Mouse (Mus musculus) neural tube, embryonic 12.5 days (tissue): ENCODE measurements around the gene Ptprm. TPM values are rescaled to one million over a fixed set of nuclear protein-coding genes. Genes with fewer than 3 reads are reported as not detected.
A peak's percentile ranks its signal among the peaks of the same experiment; 100 is the strongest.

Source experiments
- ATAC-seq: fragments of 200-750 bp; cut with Nextera tagmentation; 2 replicates; pipeline ENCODE4 v1.8.0; 2017; ENCODE audit warnings: low read depth, mild to moderate bottlenecking, moderate TSS enrichment, moderate library complexity; ENCODE audit not compliant: low FRiP score
- H3K27ac ChIP-seq: fragments of 300-500 bp; sonication (generic); 2 replicates; pipeline ENCODE4 v1.5.1; 2016
- H3K27me3 ChIP-seq: fragments of 300-500 bp; sonication (generic); replicated peaks from 2 replicates; pipeline ENCODE4 v1.6.1; 2016; ENCODE audit warnings: mild to moderate bottlenecking
- H3K36me3 ChIP-seq: fragments of 300-500 bp; sonication (generic); 2 replicates; pipeline ENCODE4 v1.6.1; 2016; ENCODE audit warnings: mild to moderate bottlenecking
- H3K4me1 ChIP-seq: fragments of 300-500 bp; sonication (generic); 2 replicates; pipeline ENCODE4 v1.6.1; 2016
- H3K4me2 ChIP-seq: fragments of 300-500 bp; sonication (generic); replicated peaks from 2 replicates; pipeline ENCODE4 v1.6.1; 2016; ENCODE audit warnings: mild to moderate bottlenecking
- H3K4me3 ChIP-seq: fragments of 300-500 bp; sonication (generic); 2 replicates; pipeline ENCODE4 v1.5.1; 2016
- H3K9ac ChIP-seq: fragments of 300-500 bp; sonication (generic); 2 replicates; pipeline ENCODE4 v1.6.1; 2016; ENCODE audit warnings: mild to moderate bottlenecking
- H3K9me3 ChIP-seq: fragments of 300-500 bp; sonication (generic); 2 replicates; pipeline ENCODE4 v1.6.1; 2016; ENCODE audit warnings: mild to moderate bottlenecking
- WGBS: fragments of 180-500 bp; shearing (Covaris S2); methylation state at CpG from one replicate; pipeline ENCODE4 v1.1.7; 2016; 5-methylcytosine and 5-hydroxymethylcytosine counted together
- polyA plus RNA-seq: library from polyadenylated mRNA; unstranded; fragments of >200 nt; fragmentation: Nextera tagmentation; extraction: Ambion mirVana; gene quantifications from 2 replicates; pipeline ENCODE4 v1.2.1, GENCODE M21; 2016

Gene Ptprm
- polyA plus RNA-seq, 1 experiment from 2014 or later = 15.6 TPM

DNA sequence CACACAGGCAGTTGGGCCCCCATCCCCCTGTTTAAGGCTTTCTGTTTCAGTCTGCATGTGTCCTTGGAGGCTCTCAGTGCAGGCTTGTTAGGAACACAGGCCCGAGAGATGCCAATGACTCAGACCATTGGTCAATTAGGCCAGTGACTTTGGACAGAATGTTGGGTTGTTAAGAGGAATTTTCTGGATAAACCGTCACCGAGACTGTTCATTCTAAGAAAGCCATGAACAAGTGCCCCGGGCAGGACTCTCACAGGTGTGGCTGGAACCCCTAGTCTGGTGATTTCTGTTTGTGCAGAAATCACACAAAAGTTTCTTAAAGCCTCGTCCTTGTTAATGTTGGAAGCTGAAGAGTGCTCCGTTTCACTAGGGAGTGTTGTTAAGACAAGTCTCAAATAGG, 615.9 kb downstream of the Ptprm start:
- Histone ChIP-seq H3K4me2 (no peak overlapping the region), H3K27ac (no peak overlapping the region), H3K9ac (no peak overlapping the region), H3K9me3 (no peaks in the 10 kb centered on the region), H3K4me1 (0 out of 2 replicates have a peak, but pooled peaks cover 2% of the 10 kb centered on the region), H3K27me3 (no peaks in the 10 kb centered on the region), H3K36me3 (no peaks in the 10 kb centered on the region), H3K4me3 (no peak overlapping the region)
- WGBS = 78% methylated on average over 6 of the region's 6 CpGs
- no peak for ATAC-seq

DNA sequence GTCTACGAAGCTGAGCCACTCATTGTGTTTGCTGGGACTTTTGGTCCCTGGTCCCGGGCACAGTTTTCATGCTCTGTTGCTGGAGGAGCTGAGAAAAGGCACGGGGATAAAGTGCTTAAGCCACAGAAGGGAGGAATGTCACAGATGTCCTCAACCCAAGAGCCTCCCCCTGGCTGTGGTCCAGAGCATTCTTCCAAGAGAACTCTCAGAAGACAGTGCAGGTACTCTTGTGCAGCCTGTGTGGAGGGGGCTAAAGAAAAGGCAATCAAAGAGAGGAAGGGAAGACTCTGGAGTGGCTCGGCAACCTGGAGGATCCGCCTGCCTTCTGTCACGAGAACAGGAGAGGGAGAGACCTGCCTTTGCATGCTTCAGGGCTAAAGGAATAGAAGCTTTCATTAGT, 617.8 kb downstream of the Ptprm start:
- Histone ChIP-seq H3K4me1 (0 out of 2 replicates have a peak, but pooled peaks cover 2% of the 10 kb centered on the region), H3K4me3 (no peak overlapping the region), H3K9me3 (no peaks in the 10 kb centered on the region), H3K9ac (no peak overlapping the region), H3K36me3 (no peaks in the 10 kb centered on the region), H3K27me3 (no peaks in the 10 kb centered on the region), H3K4me2 (no peak overlapping the region), H3K27ac (no peak overlapping the region)
- ATAC-seq = no peak
- 71% methylated on average over 6 of the region's 6 CpGs for WGBS

DNA sequence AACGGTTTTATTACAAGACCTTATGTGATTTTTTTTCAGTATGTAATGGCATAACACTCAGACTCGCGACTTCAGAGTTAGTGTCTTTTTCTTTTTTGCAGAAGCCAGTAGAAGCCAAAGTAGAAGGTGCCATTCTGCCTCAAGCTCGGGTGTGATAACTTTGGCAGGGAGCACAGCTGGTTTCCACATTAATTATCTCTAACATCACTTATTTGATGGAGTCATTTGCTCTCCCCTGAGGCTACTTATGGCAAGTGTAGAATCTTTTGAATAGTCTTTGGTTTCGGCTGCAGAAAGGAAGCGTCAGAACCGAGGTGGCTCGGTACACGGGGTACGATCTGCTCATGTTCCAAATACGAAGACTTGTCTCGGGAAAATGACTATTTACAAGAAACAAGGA, 620.7 kb downstream of the Ptprm start:
- 67% methylated on average over 12 of the region's 12 CpGs for WGBS
- ATAC-seq = peak; percentile 7; the same call in 1 of the 2 replicates
- H3K4me3 ChIP-seq = no peak overlapping the region

DNA sequence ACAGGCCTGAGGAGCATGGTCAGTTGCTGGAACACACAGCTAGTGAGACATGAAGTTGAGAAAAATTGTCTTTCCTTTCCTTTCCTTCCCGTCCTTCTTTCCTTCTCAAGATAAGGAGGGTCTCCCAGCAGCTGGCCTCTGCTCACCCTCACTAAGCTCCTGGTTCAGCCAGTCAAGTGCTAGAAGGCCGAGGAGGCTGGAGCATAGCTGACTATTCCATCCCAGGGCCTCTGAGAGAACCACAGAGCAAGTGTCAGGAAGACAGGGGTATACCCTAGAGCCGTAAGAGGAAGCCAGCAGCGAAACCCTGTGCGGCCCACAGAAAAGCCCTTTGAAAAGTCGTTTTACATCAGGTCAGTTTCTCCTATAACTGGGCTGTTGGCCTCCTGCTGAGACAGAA, 624.3 kb downstream of the Ptprm start:
- no peak for ATAC-seq

More for the DNA sequence above, 620.7 kb downstream of the Ptprm start:
- no peaks in the 10 kb centered on the region for H3K36me3 ChIP-seq
- no peak overlapping the region for H3K4me2 ChIP-seq
- H3K27ac ChIP-seq = no peak overlapping the region
- no peaks in the 10 kb centered on the region for H3K9me3 ChIP-seq
- H3K9ac ChIP-seq = no peak overlapping the region
- H3K4me1 ChIP-seq = no peaks in the 10 kb centered on the region
- H3K27me3 ChIP-seq = no peaks in the 10 kb centered on the region

DNA sequence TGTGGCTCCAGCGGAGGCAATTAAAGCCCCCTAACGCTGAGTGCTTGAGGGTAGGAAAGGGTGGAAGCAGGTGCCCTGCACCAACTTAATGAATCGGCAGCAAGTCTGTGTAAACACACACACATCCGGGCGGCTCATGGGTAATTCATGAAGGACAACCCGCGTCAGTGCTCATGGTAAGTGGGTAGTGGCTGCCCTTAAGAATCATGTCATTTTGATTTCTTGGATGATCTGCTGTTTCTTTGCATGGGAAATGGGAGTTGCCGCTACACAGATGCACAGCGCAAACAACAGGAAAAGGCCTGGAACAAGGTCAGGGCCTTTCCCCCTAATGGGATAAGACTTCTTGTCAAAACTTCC, 633.3 kb downstream of the Ptprm start:
- ATAC-seq = peak; percentile 78
- H3K4me2 ChIP-seq = no peak overlapping the region
- H3K27ac ChIP-seq = no peak overlapping the region

More for the DNA sequence above, 624.3 kb downstream of the Ptprm start:
- no peak overlapping the region for H3K9ac ChIP-seq
- H3K27me3 ChIP-seq = no peaks in the 10 kb centered on the region
- H3K9me3 ChIP-seq = no peaks in the 10 kb centered on the region
- H3K36me3 ChIP-seq = no peaks in the 10 kb centered on the region
- no peak overlapping the region for H3K27ac ChIP-seq
- H3K4me3 ChIP-seq = no peak overlapping the region
- H3K4me2 ChIP-seq = no peak overlapping the region
- WGBS = 51% methylated on average over 6 of the region's 6 CpGs
- H3K4me1 ChIP-seq = no peaks in the 10 kb centered on the region

DNA sequence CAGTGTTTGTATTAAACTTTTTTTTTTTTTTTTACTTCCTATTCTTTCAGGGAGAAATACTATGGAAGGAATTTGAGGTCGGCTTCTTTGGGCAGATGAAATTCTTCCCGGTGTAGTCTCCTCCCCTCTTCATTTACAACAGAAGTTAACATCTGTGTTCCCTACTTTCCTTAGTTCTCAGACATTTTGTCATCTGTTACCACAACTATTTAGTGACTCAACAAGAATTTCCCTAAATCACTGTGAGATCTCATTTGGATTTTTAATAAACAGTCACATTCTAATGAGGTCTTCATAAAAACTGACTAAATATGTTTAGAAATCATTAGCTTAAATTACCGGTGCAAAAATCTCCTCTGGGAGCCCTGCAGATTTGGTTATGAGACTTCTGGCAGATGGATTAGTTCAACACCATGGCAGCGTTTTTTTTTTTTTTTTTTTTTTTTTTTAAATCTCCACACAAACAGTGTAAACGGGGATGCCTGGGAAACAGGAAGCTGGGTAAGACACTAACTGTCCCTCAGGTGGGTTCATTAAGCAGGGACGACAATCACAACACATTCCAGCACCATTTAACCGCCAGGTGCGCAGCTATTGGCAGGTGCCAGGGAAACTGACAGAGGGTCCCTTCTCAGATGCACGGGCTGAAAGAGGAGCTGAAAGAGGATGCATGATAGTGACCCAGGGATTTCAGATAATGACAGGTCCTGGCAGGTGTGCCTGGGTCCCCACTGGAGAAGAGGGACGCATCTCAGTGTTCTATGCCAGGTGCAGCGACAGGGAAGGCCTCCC, 633.9 kb downstream of the Ptprm start:
- no peaks in the 10 kb centered on the region for H3K27me3 ChIP-seq
- H3K4me3 ChIP-seq = no peak overlapping the region
- H3K27ac ChIP-seq = no peak overlapping the region
- no peak; the same call in 1 of the 2 replicates for ATAC-seq
- H3K4me1 ChIP-seq = peaks cover 9% of the 10 kb centered on the region; the same call in 1 of the 2 replicates
- H3K9me3 ChIP-seq = no peaks in the 10 kb centered on the region
- H3K4me2 ChIP-seq = no peak overlapping the region
- no peaks in the 10 kb centered on the region for H3K36me3 ChIP-seq
- WGBS = 52% methylated on average over 11 of the region's 11 CpGs
- H3K9ac ChIP-seq = no peak overlapping the region

More for the DNA sequence above, 633.3 kb downstream of the Ptprm start:
- no peaks in the 10 kb centered on the region for H3K27me3 ChIP-seq
- no peaks in the 10 kb centered on the region for H3K36me3 ChIP-seq
- no peak overlapping the region for H3K4me3 ChIP-seq
- WGBS = 53% methylated on average over 9 of the region's 9 CpGs
- peaks cover 9% of the 10 kb centered on the region; the same call in 1 of the 2 replicates for H3K4me1 ChIP-seq
- H3K9ac ChIP-seq = no peak overlapping the region
- no peaks in the 10 kb centered on the region for H3K9me3 ChIP-seq

DNA sequence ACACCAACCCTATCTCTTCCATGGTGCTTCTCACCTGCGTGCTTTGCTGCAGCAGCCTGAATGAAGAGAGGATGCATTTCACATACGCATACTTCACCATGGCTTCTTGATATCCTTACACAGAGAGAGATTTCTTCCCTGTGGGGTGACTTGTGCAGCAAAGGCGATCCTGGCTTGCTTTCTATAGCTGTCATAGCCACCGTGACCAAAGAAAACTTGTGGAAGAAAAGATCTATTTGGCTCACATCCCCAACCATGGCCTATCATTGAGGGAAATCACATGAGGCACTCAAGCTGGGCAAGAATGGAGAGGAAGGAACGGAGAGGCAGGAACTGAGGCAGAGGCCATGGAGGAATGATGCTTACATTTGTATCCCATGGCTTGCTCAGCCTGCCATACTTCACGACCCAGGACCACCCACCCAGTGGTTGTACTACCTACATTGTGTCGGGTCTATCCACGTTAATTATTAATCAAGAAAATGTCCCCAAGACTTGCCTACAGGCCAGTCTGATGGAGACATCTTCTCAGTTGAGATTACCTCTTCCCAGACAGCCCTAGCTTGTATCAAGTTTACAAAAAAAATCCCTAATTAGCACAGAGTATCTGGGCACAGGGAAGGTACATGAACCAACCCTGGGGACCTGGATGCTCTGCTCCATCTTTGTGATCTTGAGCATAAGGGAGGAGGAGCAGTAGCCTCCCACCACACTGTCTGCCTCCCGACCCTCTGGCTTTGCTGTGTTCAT, 641.6 kb downstream of the Ptprm start:
- Histone ChIP-seq H3K4me2 (no peak overlapping the region), H3K9me3 (no peaks in the 10 kb centered on the region), H3K4me1 (no peaks in the 10 kb centered on the region), H3K4me3 (no peak overlapping the region), H3K27me3 (no peaks in the 10 kb centered on the region), H3K27ac (no peak overlapping the region), H3K36me3 (no peaks in the 10 kb centered on the region), H3K9ac (no peak overlapping the region)
- no peak for ATAC-seq
- WGBS = 87% methylated on average over 9 of the region's 9 CpGs

DNA sequence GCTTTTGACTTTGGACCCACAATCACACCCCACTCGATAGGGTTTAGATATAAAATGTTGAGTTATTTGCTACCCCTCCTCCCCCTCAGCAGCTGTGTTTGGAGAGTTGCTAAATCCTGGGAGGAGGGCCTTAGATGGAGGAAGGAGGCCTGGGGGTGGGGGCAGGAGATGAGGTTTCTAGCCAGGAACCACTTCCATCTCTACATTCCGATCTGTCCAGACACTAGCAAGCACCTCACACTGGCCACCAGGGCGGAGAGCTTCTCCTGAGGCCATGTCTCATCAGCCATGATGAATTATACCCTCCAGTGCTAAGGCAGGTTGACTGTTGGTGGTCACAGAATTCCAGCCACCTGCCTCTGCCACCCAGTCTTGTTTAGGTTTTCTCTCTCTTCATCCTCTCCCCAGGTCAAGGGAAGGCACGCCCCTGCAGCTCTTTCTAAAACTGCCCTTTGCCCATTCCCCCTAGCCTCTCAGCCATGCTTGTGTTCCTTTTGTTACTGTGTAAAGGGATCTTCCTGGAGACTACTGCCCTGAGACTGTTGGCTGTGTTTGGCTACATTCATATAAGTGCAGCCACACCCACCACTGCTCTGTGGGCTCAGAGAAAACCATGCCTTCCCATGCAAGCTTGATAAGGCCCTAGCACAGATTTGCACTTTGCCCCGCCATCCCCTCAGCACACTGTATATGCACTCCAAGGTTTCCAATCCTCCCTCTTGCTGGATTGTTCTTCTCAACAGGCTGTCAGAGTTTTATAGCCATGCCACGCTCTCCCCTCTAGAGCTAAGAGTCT, 642.8 kb downstream of the Ptprm start:
- no peaks in the 10 kb centered on the region for H3K4me1 ChIP-seq
- H3K36me3 ChIP-seq = no peaks in the 10 kb centered on the region
- 69% methylated on average over 6 of the region's 6 CpGs for WGBS
- H3K4me3 ChIP-seq = no peak overlapping the region
- H3K4me2 ChIP-seq = no peak overlapping the region
- no peak overlapping the region for H3K9ac ChIP-seq
- H3K9me3 ChIP-seq = no peaks in the 10 kb centered on the region
- no peaks in the 10 kb centered on the region for H3K27me3 ChIP-seq
- no peak for ATAC-seq
- no peak overlapping the region for H3K27ac ChIP-seq

DNA sequence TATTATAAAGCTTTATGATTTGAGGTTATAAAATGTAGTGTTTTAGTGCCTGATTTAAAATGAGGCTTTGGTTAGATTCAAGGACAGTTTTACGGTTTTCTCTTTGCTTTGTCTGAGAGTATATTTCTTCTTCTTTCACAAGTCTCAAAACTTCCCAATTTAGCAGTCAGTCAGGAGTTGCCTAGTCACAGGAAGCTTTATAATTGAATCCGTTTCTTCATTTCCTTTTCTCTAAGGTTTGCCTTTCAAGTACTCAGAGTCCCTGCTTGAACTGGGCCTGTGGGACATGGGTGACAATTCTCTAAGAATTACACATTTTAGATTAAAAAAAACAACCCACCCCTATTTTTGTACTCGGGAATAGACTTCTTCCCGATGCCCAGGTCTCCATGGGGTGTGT, 643.7 kb downstream of the Ptprm start:
- H3K27me3 ChIP-seq = no peaks in the 10 kb centered on the region
- H3K9me3 ChIP-seq = no peaks in the 10 kb centered on the region
- no peak overlapping the region for H3K9ac ChIP-seq
- H3K4me2 ChIP-seq = no peak overlapping the region
- H3K4me1 ChIP-seq = no peaks in the 10 kb centered on the region
- 63% methylated on average over 4 of the region's 4 CpGs for WGBS
- ATAC-seq = no peak
- H3K4me3 ChIP-seq = no peak overlapping the region
- no peak overlapping the region for H3K27ac ChIP-seq
- H3K36me3 ChIP-seq = no peaks in the 10 kb centered on the region

DNA sequence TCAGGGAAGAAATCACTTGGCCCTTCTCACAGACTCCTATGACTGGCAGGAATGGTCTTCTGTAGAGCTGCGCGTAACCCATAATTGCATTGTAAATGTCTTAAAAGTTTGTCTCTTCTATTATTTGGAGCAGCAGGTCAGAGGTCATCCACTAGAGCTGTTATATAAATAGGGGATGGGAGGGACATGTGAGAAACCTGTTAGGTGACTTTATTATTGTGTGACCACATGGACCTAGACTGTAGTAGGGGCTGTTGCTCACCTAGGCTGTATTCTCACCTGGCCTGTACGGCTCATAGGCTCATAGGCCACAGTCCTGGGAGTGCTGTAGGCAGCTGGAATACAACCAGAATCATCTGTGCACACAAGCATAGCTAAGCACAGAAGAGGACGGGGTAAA, 645.5 kb downstream of the Ptprm start:
- 92% methylated on average over 4 of the region's 4 CpGs for WGBS
- Histone ChIP-seq H3K9ac (no peak overlapping the region), H3K4me1 (no peaks in the 10 kb centered on the region)

DNA sequence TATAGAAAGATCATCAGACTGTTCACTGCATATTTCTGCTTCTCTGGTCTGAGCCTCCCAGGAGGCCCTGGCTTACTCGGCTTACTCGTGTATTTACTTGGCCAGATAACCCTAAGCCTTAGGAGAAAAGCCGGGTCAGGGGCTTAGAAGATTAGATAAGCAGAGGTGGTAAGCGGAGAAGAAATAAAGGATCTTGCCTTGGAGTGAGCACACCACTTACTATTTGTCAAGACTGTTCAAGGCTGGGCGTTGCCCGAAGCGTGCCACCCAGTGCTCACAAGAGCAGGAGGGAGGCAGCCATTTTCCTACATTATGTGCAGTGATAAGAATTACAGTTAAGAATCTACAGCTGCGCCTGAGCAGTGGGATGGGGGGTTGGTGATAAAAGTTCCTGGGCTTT, 646.6 kb downstream of the Ptprm start:
- no peaks in the 10 kb centered on the region for H3K9me3 ChIP-seq
- H3K4me3 ChIP-seq = no peak overlapping the region
- H3K9ac ChIP-seq = no peak overlapping the region
- H3K27me3 ChIP-seq = no peaks in the 10 kb centered on the region
- H3K36me3 ChIP-seq = no peaks in the 10 kb centered on the region
- no peak overlapping the region for H3K27ac ChIP-seq
- no peaks in the 10 kb centered on the region for H3K4me1 ChIP-seq
- 85% methylated on average over 8 of the region's 8 CpGs for WGBS
- ATAC-seq = no peak
- no peak overlapping the region for H3K4me2 ChIP-seq

More for the DNA sequence above, 645.5 kb downstream of the Ptprm start:
- Histone ChIP-seq H3K27ac (no peak overlapping the region), H3K4me3 (no peak overlapping the region), H3K36me3 (no peaks in the 10 kb centered on the region), H3K9me3 (no peaks in the 10 kb centered on the region), H3K4me2 (no peak overlapping the region), H3K27me3 (no peaks in the 10 kb centered on the region)
- ATAC-seq = no peak
